Mouse (Mus musculus) neural tube, embryonic 14.5 days (tissue): ENCODE data around the gene Gpbar1. TPM values are rescaled to one million over a fixed set of nuclear protein-coding genes. Genes with fewer than 3 reads are reported as not detected.
A peak's percentile ranks its signal among the peaks of the same experiment; 100 is the strongest.

Source experiments
- ATAC-seq: fragments of 200-750 bp; cut with Nextera tagmentation; 2 replicates; pipeline ENCODE4 v1.8.0; 2017; ENCODE audit warnings: low read depth, mild to moderate bottlenecking, moderate TSS enrichment, moderate library complexity
- H3K27ac ChIP-seq: fragments of 300-500 bp; sonication (generic); 2 replicates; pipeline ENCODE4 v1.5.1; 2014; ENCODE audit warnings: low read depth, mild to moderate bottlenecking, control low read depth, low read length, moderate library complexity, mixed read lengths
- H3K27me3 ChIP-seq: fragments of 300-500 bp; sonication (generic); 2 replicates; pipeline ENCODE4 v1.6.1; 2014; ENCODE audit warnings: low read length; ENCODE audit not compliant: control insufficient read depth, insufficient read depth
- H3K36me3 ChIP-seq: fragments of 300-500 bp; sonication (generic); 2 replicates; pipeline ENCODE4 v1.6.1; 2014; ENCODE audit warnings: low read length, mixed read lengths; ENCODE audit not compliant: control insufficient read depth, insufficient read depth
- H3K4me1 ChIP-seq: fragments of 300-500 bp; sonication (generic); 2 replicates; pipeline ENCODE4 v1.6.1; 2014; ENCODE audit warnings: low read length; ENCODE audit not compliant: control insufficient read depth, insufficient read depth
- H3K4me2 ChIP-seq: fragments of 300-500 bp; sonication (generic); 2 replicates; pipeline ENCODE4 v1.6.1; 2014; ENCODE audit warnings: mild to moderate bottlenecking, low read depth, low read length, control low read depth
- H3K4me3 ChIP-seq: fragments of 300-500 bp; sonication (generic); 2 replicates; pipeline ENCODE4 v1.5.1; 2014; ENCODE audit warnings: low read depth, low read length, control low read depth, mixed read lengths
- H3K9ac ChIP-seq: fragments of 300-500 bp; sonication (generic); replicated peaks from 2 replicates; pipeline ENCODE4 v1.6.1; 2014; ENCODE audit warnings: low read depth, mild to moderate bottlenecking, control low read depth, low read length, mixed read lengths
- H3K9me3 ChIP-seq: fragments of 300-500 bp; sonication (generic); 2 replicates; pipeline ENCODE4 v1.6.1; 2016; ENCODE audit warnings: low read length; ENCODE audit not compliant: control insufficient read depth
- WGBS: fragments of 180-500 bp; shearing (Covaris S2); extraction: QIAGEN DNeasy Blood & Tissue Kit; methylation state at CpG from one replicate; pipeline ENCODE4 v1.1.7; 2014; 5-methylcytosine and 5-hydroxymethylcytosine counted together
- polyA plus RNA-seq: library from polyadenylated mRNA; unstranded; fragments of >200 nt; fragmentation: Nextera tagmentation; extraction: Ambion mirVana; gene quantifications from 2 replicates; pipeline ENCODE4 v1.2.1, GENCODE M21; 2014

The Gpbar1 gene
- polyA plus RNA-seq, 1 experiment from 2014 or later: not detected

- WGBS: 88% methylated on average over 5 of the region's 5 CpGs
- no peaks in the 10 kb centered on the region for H3K9me3 ChIP-seq
- no peaks in the 10 kb centered on the region for H3K27me3 ChIP-seq
- H3K27ac ChIP-seq: no peak overlapping the region
- H3K4me1 ChIP-seq: peaks cover 10% of the 10 kb centered on the region; the same call in 1 of the 2 replicates
- H3K9ac ChIP-seq: no peak overlapping the region
- no peak overlapping the region for H3K4me3 ChIP-seq
- ATAC-seq: no peak
- H3K36me3 ChIP-seq: peaks cover 3% of the 10 kb centered on the region; the same call in 1 of the 2 replicates
- no peak overlapping the region for H3K4me2 ChIP-seq
These were observed 19.9 kb downstream of the Gpbar1 start for GRCm38 (mm10) chr1:74298157-74298750.

GRCm38 (mm10) chr1:74298996-74299395 is 20.6 kb downstream of the Gpbar1 start:
- Histone ChIP-seq H3K27me3 (no peaks in the 10 kb centered on the region), H3K4me2 (no peak overlapping the region), H3K9ac (no peak overlapping the region), H3K9me3 (no peaks in the 10 kb centered on the region), H3K36me3 (peaks cover 3% of the 10 kb centered on the region; the same call in 1 of the 2 replicates), H3K27ac (no peak overlapping the region), H3K4me3 (no peak overlapping the region), H3K4me1 (peaks cover 16% of the 10 kb centered on the region; the same call in 1 of the 2 replicates)
- ATAC-seq: no peak
- WGBS: 76% methylated on average over 5 of the region's 5 CpGs

DNA sequence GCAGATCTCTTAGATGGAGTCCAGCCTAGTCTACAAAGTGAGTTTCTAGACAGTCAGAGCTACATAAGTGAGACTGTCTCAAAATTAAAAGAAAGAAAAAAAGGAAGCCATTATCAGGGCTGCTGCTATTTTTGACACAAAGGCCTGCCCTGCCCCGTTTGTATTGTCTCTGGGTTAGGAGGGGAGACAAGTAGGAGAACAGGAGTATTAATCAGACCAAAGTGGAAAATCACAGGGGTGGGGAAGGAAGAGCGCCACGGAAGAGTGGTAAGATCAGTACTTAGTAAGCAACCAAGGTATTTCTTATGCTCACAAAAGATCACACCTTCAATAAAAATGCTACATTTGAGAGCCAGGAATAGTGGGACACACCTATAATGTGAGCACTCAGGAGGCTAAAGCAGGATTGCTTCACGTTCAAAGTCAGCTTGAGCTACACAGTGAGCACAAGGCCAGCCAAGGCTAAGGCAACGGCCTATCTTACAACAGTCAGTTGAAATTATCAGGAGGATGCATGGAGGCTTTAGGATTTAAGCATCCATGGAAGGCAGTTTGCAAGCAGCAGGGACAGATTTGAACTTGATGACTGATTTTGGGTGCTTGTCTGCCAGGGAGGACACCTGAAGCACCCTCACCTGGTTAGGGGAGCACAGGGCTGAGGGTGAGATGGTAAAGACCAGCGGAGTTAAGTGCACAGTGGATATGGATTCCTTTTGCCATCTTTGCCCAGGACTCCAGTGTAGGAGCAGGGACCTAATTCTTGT is 22.2 kb downstream of the Gpbar1 start:
- no peak overlapping the region for H3K4me3 ChIP-seq
- H3K4me1 ChIP-seq: peaks cover 12% of the 10 kb centered on the region; the same call in 1 of the 2 replicates
- no peak overlapping the region for H3K27ac ChIP-seq
- ATAC-seq: no peak
- peaks cover 3% of the 10 kb centered on the region; the same call in 1 of the 2 replicates for H3K36me3 ChIP-seq
- H3K4me2 ChIP-seq: no peak overlapping the region
- no peak overlapping the region for H3K9ac ChIP-seq
- 87% methylated on average over 6 of the region's 6 CpGs for WGBS
- H3K9me3 ChIP-seq: no peaks in the 10 kb centered on the region
- no peaks in the 10 kb centered on the region for H3K27me3 ChIP-seq

DNA sequence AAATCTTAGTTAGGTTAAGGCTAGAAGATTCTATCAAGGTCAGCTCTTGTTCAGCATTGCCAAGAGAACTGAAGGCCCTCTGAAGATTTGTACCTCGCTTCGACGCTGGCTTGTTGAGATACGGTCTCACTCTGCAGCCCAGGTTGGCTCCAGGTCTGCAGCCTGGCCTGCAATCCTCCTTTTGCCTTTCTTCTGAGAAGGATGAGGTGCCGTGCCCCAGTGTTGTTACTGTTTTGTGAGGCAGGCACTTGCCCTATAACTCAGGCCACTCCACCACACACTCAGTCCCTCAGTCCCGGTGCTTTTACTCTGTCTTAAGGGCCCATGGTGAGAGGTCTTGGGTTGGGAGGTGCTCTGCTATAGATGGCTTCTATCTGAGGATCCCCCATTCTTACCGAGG is 23.9 kb downstream of the Gpbar1 start:
- H3K27me3 ChIP-seq: no peaks in the 10 kb centered on the region
- no peak overlapping the region for H3K9ac ChIP-seq
- H3K4me2 ChIP-seq: no peak overlapping the region
- H3K9me3 ChIP-seq: no peaks in the 10 kb centered on the region
- ATAC-seq: no peak
- 86% methylated on average over 7 of the region's 7 CpGs for WGBS
- no peak overlapping the region for H3K4me3 ChIP-seq
- peaks cover 7% of the 10 kb centered on the region; the same call in 1 of the 2 replicates for H3K4me1 ChIP-seq
- no peak overlapping the region for H3K27ac ChIP-seq
- H3K36me3 ChIP-seq: no peaks in the 10 kb centered on the region; the same call in 1 of the 2 replicates

- ATAC-seq: no peak
- Histone ChIP-seq H3K4me3 (no peak overlapping the region), H3K4me2 (peak overlapping the region; percentile 60; the same call in 1 of the 2 replicates), H3K9ac (no peak overlapping the region), H3K9me3 (no peaks in the 10 kb centered on the region), H3K36me3 (no peaks in the 10 kb centered on the region; the same call in 1 of the 2 replicates), H3K4me1 (peaks cover 7% of the 10 kb centered on the region; the same call in 1 of the 2 replicates), H3K27ac (no peak overlapping the region), H3K27me3 (no peaks in the 10 kb centered on the region)
- 81% methylated on average over 2 of the region's 2 CpGs for WGBS
These were observed 24.5 kb downstream of the Gpbar1 start for GRCm38 (mm10) chr1:74302835-74303234.

DNA sequence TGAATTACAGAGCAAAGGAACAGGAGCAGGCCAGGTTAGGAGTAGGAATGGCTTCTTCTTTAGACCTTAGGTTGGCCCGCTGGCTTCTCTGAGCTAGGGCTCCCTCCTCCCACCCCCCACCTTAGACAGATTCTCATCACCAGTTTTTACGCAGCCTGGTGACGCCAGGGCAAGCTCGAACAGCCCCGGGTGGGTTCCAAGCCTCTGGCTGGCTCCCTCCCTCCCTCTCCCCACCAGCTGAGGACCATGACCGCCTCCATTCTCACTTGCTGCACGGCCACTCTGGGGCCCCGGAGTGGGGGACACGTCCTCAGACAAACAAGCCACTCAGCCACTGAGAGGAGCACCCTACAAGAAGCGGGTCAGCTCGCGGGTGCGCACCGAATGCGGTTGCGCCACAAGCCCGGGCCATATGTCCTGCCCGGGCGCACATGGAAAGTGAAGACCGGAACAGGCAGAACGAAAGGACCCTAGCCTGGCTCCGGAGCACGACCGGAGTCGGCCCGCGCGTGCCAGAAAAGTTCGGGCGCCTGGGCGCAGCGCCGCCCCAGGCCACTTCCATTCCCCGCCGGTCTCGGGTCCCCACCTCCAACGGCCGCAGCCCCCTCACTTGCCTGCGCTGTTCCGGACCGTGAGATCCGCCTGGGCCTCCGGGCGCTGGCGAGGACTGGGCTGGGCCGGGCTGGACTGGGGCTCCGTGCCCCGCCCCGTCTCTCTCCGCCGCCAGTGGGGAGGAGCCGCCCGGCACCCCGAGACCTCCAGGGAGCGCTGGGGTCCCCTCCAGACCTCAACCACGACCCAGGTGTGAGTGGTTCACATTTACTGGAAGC is 25.4 kb downstream of the Gpbar1 start:
- Histone ChIP-seq H3K9ac (peak overlapping the region; percentile 43), H3K9me3 (no peaks in the 10 kb centered on the region), H3K27ac (0 out of 2 replicates have a peak overlapping the region, but pooled peaks have one; percentile 22), H3K36me3 (no peaks in the 10 kb centered on the region), H3K4me3 (peak overlapping the region; percentile 38), H3K4me2 (peak overlapping the region; percentile 60), H3K4me1 (peaks cover 7% of the 10 kb centered on the region; the same call in 1 of the 2 replicates), H3K27me3 (no peaks in the 10 kb centered on the region)
- peak; percentile 75; the same call in 1 of the 2 replicates for ATAC-seq
- under 1% methylated on average over 55 of the region's 56 CpGs for WGBS

DNA sequence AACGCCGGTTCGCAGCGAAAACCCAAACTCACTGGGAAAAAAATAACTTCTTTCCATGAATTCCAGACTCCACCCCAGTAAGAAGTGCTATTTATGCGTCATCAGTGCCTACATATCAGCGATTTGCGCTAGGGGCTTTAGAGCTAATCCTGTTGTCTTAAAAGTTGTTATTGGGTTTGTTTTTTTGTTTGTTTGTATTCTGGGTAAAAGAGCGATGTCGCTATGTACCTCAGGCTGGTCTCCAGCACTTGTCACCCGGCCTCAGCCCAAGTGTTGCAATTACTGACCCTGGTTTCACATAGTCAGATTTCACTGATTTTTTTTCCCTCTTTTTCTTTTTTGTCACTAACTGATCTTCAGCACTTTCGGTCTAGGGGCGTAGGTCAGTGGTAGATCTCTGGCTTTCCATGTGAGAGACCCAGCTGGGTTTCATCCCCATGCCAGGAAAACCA is 26.0 kb downstream of the Gpbar1 start:
- peak overlapping the region; percentile 60 for H3K4me2 ChIP-seq
- peak overlapping the region; percentile 38 for H3K4me3 ChIP-seq
- peak overlapping the region; percentile 43; the same call in 1 of the 2 replicates for H3K9ac ChIP-seq
- H3K9me3 ChIP-seq: no peaks in the 10 kb centered on the region
- no peaks in the 10 kb centered on the region for H3K27me3 ChIP-seq
- peaks cover 7% of the 10 kb centered on the region; the same call in 1 of the 2 replicates for H3K4me1 ChIP-seq
- 9% methylated on average over 12 of the region's 12 CpGs for WGBS
- H3K36me3 ChIP-seq: no peaks in the 10 kb centered on the region
- H3K27ac ChIP-seq: 0 out of 2 replicates have a peak overlapping the region, but pooled peaks have one; percentile 22
- ATAC-seq: no peak

DNA sequence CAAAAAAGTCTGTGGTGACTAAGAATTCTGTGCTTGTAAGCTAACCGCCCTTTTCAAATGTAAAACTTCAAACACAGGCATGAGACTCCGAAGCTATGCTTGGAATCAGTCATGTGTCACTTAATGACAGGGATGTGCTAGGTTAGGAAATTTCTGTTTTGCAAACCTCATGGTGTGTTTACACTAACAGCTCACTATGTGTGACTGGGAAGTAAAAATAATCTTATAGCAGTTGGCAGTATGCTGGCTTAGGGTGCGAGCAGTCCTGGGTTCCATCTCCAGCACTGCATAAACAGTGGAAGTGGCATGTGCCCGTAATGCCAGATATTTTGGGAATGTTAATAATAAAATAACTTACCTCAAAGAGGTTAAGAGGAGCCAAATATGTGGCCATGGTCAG is 26.6 kb downstream of the Gpbar1 start:
- ATAC-seq: no peak
- Histone ChIP-seq H3K4me2 (no peak overlapping the region), H3K36me3 (no peaks in the 10 kb centered on the region), H3K4me3 (no peak overlapping the region), H3K9ac (no peak overlapping the region), H3K27me3 (no peaks in the 10 kb centered on the region), H3K4me1 (peaks cover 7% of the 10 kb centered on the region; the same call in 1 of the 2 replicates), H3K9me3 (no peaks in the 10 kb centered on the region), H3K27ac (no peak overlapping the region)
- 74% methylated on average over 4 of the region's 4 CpGs for WGBS
